In genomic region chr9:60899797-60900459, GRCm38 (mm10) we compare ENCODE assay signal across 16 mouse cellular contexts.
A peak's percentile ranks its signal among the peaks of the same experiment; 100 is the strongest.
DNase-seq lines count a peak whose midpoint lies in the region; ATAC-seq and TF ChIP-seq lines count a peak whose summit lies in the region.
"Had no signal": no experiment of that assay in that cellular context is flagged by ENCODE, and none has a peak within 500 bp of the region (broad histone marks: within the 10 kb centered on the region; RNA-seq: fewer than 3 reads in every experiment).

No protein-coding gene starts in this region.

- no peak overlapping the region for H3K27ac ChIP-seq in intestine, embryonic 15.5 days
- H3K27ac ChIP-seq in intestine, postnatal 0 days (ENCODE audit: low read depth, low read length) = no peak overlapping the region
- H3K27ac ChIP-seq: embryonic facial prominence, embryonic 12.5 days; kidney, embryonic 15.5 days; limb, embryonic 13.5 days; midbrain, embryonic 13.5 days; neural tube, embryonic 15.5 days had no signal

- 49% methylated on average over 3 of the region's 3 CpGs for WGBS in intestine, embryonic 15.5 days
- WGBS in intestine, postnatal 0 days = 33% methylated on average over 3 of the region's 3 CpGs

- H3K36me3 ChIP-seq in intestine, embryonic 15.5 days = no peaks in the 10 kb centered on the region
- H3K36me3 ChIP-seq in intestine, postnatal 0 days (ENCODE audit: control insufficient read depth, insufficient read depth) = no peaks in the 10 kb centered on the region
- H3K36me3 ChIP-seq: embryonic facial prominence, embryonic 12.5 days; hindbrain, embryonic 10.5 days; kidney, embryonic 15.5 days; limb, embryonic 13.5 days; midbrain, embryonic 13.5 days; neural tube, embryonic 15.5 days had no signal

- no peak overlapping the region for H3K4me3 ChIP-seq in intestine, embryonic 15.5 days (replicated peaks)
- no peak overlapping the region for H3K4me3 ChIP-seq in intestine, postnatal 0 days (ENCODE audit: low read depth, low read length)
- H3K4me3 ChIP-seq: embryonic facial prominence, embryonic 12.5 days; hindbrain, embryonic 10.5 days; kidney, embryonic 15.5 days; limb, embryonic 13.5 days; midbrain, embryonic 13.5 days; myocyte; neural tube, embryonic 15.5 days had no signal

- H3K4me1 ChIP-seq in intestine, embryonic 15.5 days (replicated peaks) = peaks cover 11% of the 10 kb centered on the region
- no peaks in the 10 kb centered on the region for H3K4me1 ChIP-seq in intestine, postnatal 0 days (replicated peaks; ENCODE audit: control insufficient read depth, insufficient read depth, low read length)

- peak; percentile 17 for DNase-seq in gastrocnemius, postnatal 25 days
- DNase-seq in gastrocnemius, postnatal 10 days = no peak
- DNase-seq in urinary bladder, postnatal 36 days (ENCODE audit: low spot score in 2 of 2) = peak; percentile 33 to 51
- DNase-seq in urinary bladder, postnatal 4 days (ENCODE audit: low spot score in 2 of 2) = no peak
- no peak for DNase-seq in thymus, postnatal 36 days
- DNase-seq: adrenal gland, postnatal 14 days; cerebellum, adult 2 months had no signal

- no peaks in the 10 kb centered on the region for H3K27me3 ChIP-seq in intestine, embryonic 15.5 days (replicated peaks)
- H3K27me3 ChIP-seq in intestine, postnatal 0 days (replicated peaks; ENCODE audit: control insufficient read depth, insufficient read depth, low read length) = no peaks in the 10 kb centered on the region
- H3K27me3 ChIP-seq: kidney, embryonic 15.5 days; neural tube, embryonic 15.5 days had no signal

- no peak overlapping the region for H3K9ac ChIP-seq in intestine, embryonic 15.5 days
- no peak overlapping the region for H3K9ac ChIP-seq in intestine, postnatal 0 days (ENCODE audit: low read depth, low read length)
- H3K9ac ChIP-seq: embryonic facial prominence, embryonic 12.5 days; kidney, embryonic 15.5 days; limb, embryonic 13.5 days; midbrain, embryonic 13.5 days; neural tube, embryonic 15.5 days had no signal

- ATAC-seq in intestine, embryonic 15.5 days = peak; percentile 60; the same call in 1 of the 2 replicates
- ATAC-seq in intestine, postnatal 0 days = no peak
- ATAC-seq: midbrain, embryonic 13.5 days had no signal

- no peak overlapping the region for H3K4me2 ChIP-seq in intestine, embryonic 15.5 days (replicated peaks)
- H3K4me2 ChIP-seq in intestine, postnatal 0 days (replicated peaks; ENCODE audit: low read depth) = no peak overlapping the region
- H3K4me2 ChIP-seq: embryonic facial prominence, embryonic 12.5 days; kidney, embryonic 15.5 days; limb, embryonic 13.5 days; midbrain, embryonic 13.5 days; neural tube, embryonic 15.5 days had no signal

- no peak for TF ChIP-seq CTCF in intestine, postnatal 0 days (IDR thresholded peaks at IDR 0.05; ENCODE audit: low read depth)

- no peaks in the 10 kb centered on the region for H3K9me3 ChIP-seq in intestine, embryonic 15.5 days
- no peaks in the 10 kb centered on the region for H3K9me3 ChIP-seq in intestine, postnatal 0 days (ENCODE audit: control insufficient read depth)
- H3K9me3 ChIP-seq: embryonic facial prominence, embryonic 12.5 days; hindbrain, embryonic 10.5 days; kidney, embryonic 15.5 days; limb, embryonic 13.5 days; midbrain, embryonic 13.5 days; neural tube, embryonic 15.5 days had no signal

Comparison
In these comparisons a context has a peak if more than half of its experiments do, and no peak if none do; other contexts are left out.
1. DNase-seq: peak in gastrocnemius, postnatal 25 days (single experiment) and urinary bladder, postnatal 36 days (2 of 2); none in gastrocnemius, postnatal 10 days (single experiment), urinary bladder, postnatal 4 days (0 of 2) and thymus, postnatal 36 days (0 of 2).